Mouse (Mus musculus): ENCODE measurements around the gene Gm5426. TPM values are rescaled to one million over a fixed set of nuclear protein-coding genes. Genes with fewer than 3 reads are reported as not detected.

The Gm5426 gene
- polyA plus RNA-seq, 2 experiments: not detected

GRCm38 (mm10) chr10:96106972-96107720 lies 29.3 kb upstream of the Gm5426 start:
- H3K9ac ChIP-seq (replicated peaks): no peak overlapping the region
- 40% methylated on average over 4 of the region's 4 CpGs for WGBS (ENCODE audit: insufficient replicate concordance)
- H3K27me3 ChIP-seq (ENCODE audit: control insufficient read depth, insufficient read depth, low read length): no peaks in the 10 kb centered on the region
- H3K9me3 ChIP-seq (ENCODE audit: control insufficient read depth, low read length): no peaks in the 10 kb centered on the region
- ATAC-seq (ENCODE audit: insufficient read depth) (no peak), DNase-seq (ENCODE audit: low read depth in 3 of 3, low spot score in 3 of 3) (no peak)
- H3K36me3 ChIP-seq (replicated peaks; ENCODE audit: control insufficient read depth, insufficient read depth, low read depth): no peaks in the 10 kb centered on the region
- no peak overlapping the region for H3K4me3 ChIP-seq (ENCODE audit: insufficient read depth in 1 of 2, low read depth in 2 of 2, low read length in 2 of 2)
- no peak overlapping the region for H3K4me2 ChIP-seq (ENCODE audit: low read depth)
- TF ChIP-seq EP300 (IDR thresholded peaks at IDR 0.05; ENCODE audit: low read depth): no peak
- no peak for TF ChIP-seq CTCF (IDR thresholded peaks at IDR 0.05; ENCODE audit: low read depth)
- H3K4me1 ChIP-seq (replicated peaks; ENCODE audit: control insufficient read depth in 2 of 2, insufficient read depth in 2 of 2, low read length in 1 of 2): peaks cover 4 to 6% of the 10 kb centered on the region in 2 experiments; a peak in 3 of 4 replicates
- H3K27ac ChIP-seq: no peak overlapping the region

GRCm38 (mm10) chr10:96107825-96108224 lies 28.6 kb upstream of the Gm5426 start:
- no peak for ATAC-seq (ENCODE audit: insufficient read depth)
- Histone ChIP-seq H3K4me1 (replicated peaks; ENCODE audit: control insufficient read depth in 2 of 2, insufficient read depth in 2 of 2, low read length in 1 of 2) (peaks cover 4 to 6% of the 10 kb centered on the region in 2 experiments; a peak in 3 of 4 replicates), H3K36me3 (replicated peaks; ENCODE audit: control insufficient read depth, insufficient read depth, low read depth) (no peaks in the 10 kb centered on the region), H3K4me3 (ENCODE audit: insufficient read depth in 1 of 2, low read depth in 2 of 2, low read length in 2 of 2) (no peak overlapping the region), H3K27ac (no peak overlapping the region), H3K27me3 (ENCODE audit: control insufficient read depth, insufficient read depth, low read length) (no peaks in the 10 kb centered on the region), H3K9ac (replicated peaks) (no peak overlapping the region), H3K9me3 (ENCODE audit: control insufficient read depth, low read length) (no peaks in the 10 kb centered on the region), H3K4me2 (ENCODE audit: low read depth) (no peak overlapping the region)
- 38% methylated on average over 1 of the region's 1 CpGs for WGBS (ENCODE audit: insufficient replicate concordance)
- TF ChIP-seq EP300 (IDR thresholded peaks at IDR 0.05; ENCODE audit: low read depth) (no peak), CTCF (IDR thresholded peaks at IDR 0.05; ENCODE audit: low read depth) (no peak)
- DNase-seq (ENCODE audit: low read depth in 3 of 3, low spot score in 3 of 3): no peak

- no peaks in the 10 kb centered on the region for H3K27me3 ChIP-seq (ENCODE audit: control insufficient read depth, insufficient read depth, low read length)
- H3K36me3 ChIP-seq (replicated peaks; ENCODE audit: control insufficient read depth, insufficient read depth, low read depth): no peaks in the 10 kb centered on the region
- WGBS (ENCODE audit: insufficient replicate concordance): 62% methylated on average over 3 of the region's 3 CpGs
- no peak overlapping the region for H3K4me3 ChIP-seq (ENCODE audit: insufficient read depth in 1 of 2, low read depth in 2 of 2, low read length in 2 of 2)
- TF ChIP-seq EP300 (IDR thresholded peaks at IDR 0.05; ENCODE audit: low read depth): no peak
- no peak for TF ChIP-seq CTCF (IDR thresholded peaks at IDR 0.05; ENCODE audit: low read depth)
- no peak overlapping the region for H3K9ac ChIP-seq (replicated peaks)
- ATAC-seq (ENCODE audit: insufficient read depth) (no peak), DNase-seq (ENCODE audit: low read depth in 3 of 3, low spot score in 3 of 3) (no peak)
- H3K9me3 ChIP-seq (ENCODE audit: control insufficient read depth, low read length): no peaks in the 10 kb centered on the region
- H3K27ac ChIP-seq: no peak overlapping the region
- no peaks in the 10 kb centered on the region for H3K4me1 ChIP-seq (replicated peaks; ENCODE audit: control insufficient read depth in 2 of 2, insufficient read depth in 2 of 2, low read length in 1 of 2)
- H3K4me2 ChIP-seq (ENCODE audit: low read depth): no peak overlapping the region
These were observed 21.1 kb upstream of the Gm5426 start for GRCm38 (mm10) chr10:96115325-96115724.

- Histone ChIP-seq H3K27me3 (ENCODE audit: control insufficient read depth, insufficient read depth, low read length) (no peaks in the 10 kb centered on the region), H3K4me1 (replicated peaks; ENCODE audit: control insufficient read depth in 2 of 2, insufficient read depth in 2 of 2, low read length in 1 of 2) (peaks cover 0 to 9% of the 10 kb centered on the region in 2 experiments; a peak in 2 of 4 replicates), H3K4me2 (ENCODE audit: low read depth) (no peak overlapping the region), H3K27ac (no peak overlapping the region), H3K9ac (replicated peaks) (no peak overlapping the region), H3K9me3 (ENCODE audit: control insufficient read depth, low read length) (no peaks in the 10 kb centered on the region), H3K4me3 (ENCODE audit: insufficient read depth in 1 of 2, low read depth in 2 of 2, low read length in 2 of 2) (no peak overlapping the region), H3K36me3 (replicated peaks; ENCODE audit: control insufficient read depth, insufficient read depth, low read depth) (no peaks in the 10 kb centered on the region)
- DNase-seq (ENCODE audit: low read depth in 3 of 3, low spot score in 3 of 3) (no peak), ATAC-seq (ENCODE audit: insufficient read depth) (no peak)
- 67% methylated on average over 2 of the region's 2 CpGs for WGBS (ENCODE audit: insufficient replicate concordance)
- TF ChIP-seq CTCF (IDR thresholded peaks at IDR 0.05; ENCODE audit: low read depth) (no peak), EP300 (IDR thresholded peaks at IDR 0.05; ENCODE audit: low read depth) (no peak)
These were observed 15.6 kb upstream of the Gm5426 start for GRCm38 (mm10) chr10:96120821-96121220.

- H3K9ac ChIP-seq (replicated peaks): no peak overlapping the region
- ATAC-seq (ENCODE audit: insufficient read depth) (no peak), DNase-seq (ENCODE audit: low read depth in 3 of 3, low spot score in 3 of 3) (no peak)
- 60% methylated on average over 4 of the region's 4 CpGs for WGBS (ENCODE audit: insufficient replicate concordance)
- H3K4me3 ChIP-seq (ENCODE audit: insufficient read depth in 1 of 2, low read depth in 2 of 2, low read length in 2 of 2): no peak overlapping the region
- no peaks in the 10 kb centered on the region for H3K36me3 ChIP-seq (replicated peaks; ENCODE audit: control insufficient read depth, insufficient read depth, low read depth)
- no peaks in the 10 kb centered on the region for H3K9me3 ChIP-seq (ENCODE audit: control insufficient read depth, low read length)
- H3K27me3 ChIP-seq (ENCODE audit: control insufficient read depth, insufficient read depth, low read length): no peaks in the 10 kb centered on the region
- no peak overlapping the region for H3K27ac ChIP-seq
- TF ChIP-seq EP300 (IDR thresholded peaks at IDR 0.05; ENCODE audit: low read depth) (no peak), CTCF (IDR thresholded peaks at IDR 0.05; ENCODE audit: low read depth) (no peak)
- no peak overlapping the region for H3K4me2 ChIP-seq (ENCODE audit: low read depth)
- H3K4me1 ChIP-seq (replicated peaks; ENCODE audit: control insufficient read depth in 2 of 2, insufficient read depth in 2 of 2, low read length in 1 of 2): peaks cover 0 to 9% of the 10 kb centered on the region in 2 experiments; a peak in 2 of 4 replicates
These were observed 15.0 kb upstream of the Gm5426 start for GRCm38 (mm10) chr10:96121249-96122010.

Measured in liver, embryonic 14.5 days (tissue).